Mouse (Mus musculus) embryonic facial prominence, embryonic 14.5 days (tissue): ENCODE measurements at regions not wholly inside any gene's neighbourhood (a gene's known extent, or its start where the extent isn't known, plus 50 kb on each side); places are given as distances from the start of the nearest gene placed in this dataset.
A peak's percentile ranks its signal among the peaks of the same experiment; 100 is the strongest.

Experiments
- ATAC-seq: fragments of 200-750 bp; cut with Nextera tagmentation; 2 replicates; pipeline ENCODE4 v1.8.0; 2017; ENCODE audit warnings: low read depth, moderate number of reproducible peaks, moderate TSS enrichment
- DNase-seq: peaks from one replicate; pipeline ENCODE4 v3.0.0-alpha.2; 2015; ENCODE audit warnings: low spot score
- H3K27ac ChIP-seq: fragments of 300-500 bp; sonication (generic); replicated peaks from 2 replicates; pipeline ENCODE4 v1.5.1; 2014; ENCODE audit warnings: low read depth, mild to moderate bottlenecking, low read length, moderate library complexity
- H3K27me3 ChIP-seq: fragments of 300-500 bp; sonication (generic); replicated peaks from 2 replicates; pipeline ENCODE4 v1.6.1; 2014; ENCODE audit warnings: low read length; ENCODE audit not compliant: control insufficient read depth, insufficient read depth
- H3K36me3 ChIP-seq: fragments of 300-500 bp; sonication (generic); 2 replicates; pipeline ENCODE4 v1.6.1; 2014; ENCODE audit warnings: low read length, mixed read lengths; ENCODE audit not compliant: control insufficient read depth, insufficient read depth
- H3K4me1 ChIP-seq: fragments of 300-500 bp; sonication (generic); 2 replicates; pipeline ENCODE4 v1.6.1; 2014; ENCODE audit warnings: antibody characterized with exemption, low read length; ENCODE audit not compliant: control insufficient read depth, insufficient read depth
- H3K4me2 ChIP-seq: fragments of 300-500 bp; sonication (generic); 2 replicates; pipeline ENCODE4 v1.6.1; 2014; ENCODE audit warnings: low read depth, mild to moderate bottlenecking, low read length, moderate library complexity, mixed read lengths
- H3K4me3 ChIP-seq: fragments of 300-500 bp; sonication (generic); 2 replicates; pipeline ENCODE4 v1.5.1; 2014; ENCODE audit warnings: low read depth, mild to moderate bottlenecking, low read length
- H3K9ac ChIP-seq: fragments of 300-500 bp; sonication (generic); 2 replicates; pipeline ENCODE4 v1.6.1; 2014; ENCODE audit warnings: low read depth, mild to moderate bottlenecking, low read length, moderate library complexity, mixed read lengths
- H3K9me3 ChIP-seq: fragments of 300-500 bp; sonication (generic); 2 replicates; pipeline ENCODE4 v1.6.1; 2016; ENCODE audit warnings: low read length; ENCODE audit not compliant: control insufficient read depth
- WGBS: fragments of 180-500 bp; shearing (Covaris S2); extraction: QIAGEN DNeasy Blood & Tissue Kit; methylation state at CpG from one replicate; pipeline ENCODE4 v1.1.7; 2014; 5-methylcytosine and 5-hydroxymethylcytosine counted together

DNA sequence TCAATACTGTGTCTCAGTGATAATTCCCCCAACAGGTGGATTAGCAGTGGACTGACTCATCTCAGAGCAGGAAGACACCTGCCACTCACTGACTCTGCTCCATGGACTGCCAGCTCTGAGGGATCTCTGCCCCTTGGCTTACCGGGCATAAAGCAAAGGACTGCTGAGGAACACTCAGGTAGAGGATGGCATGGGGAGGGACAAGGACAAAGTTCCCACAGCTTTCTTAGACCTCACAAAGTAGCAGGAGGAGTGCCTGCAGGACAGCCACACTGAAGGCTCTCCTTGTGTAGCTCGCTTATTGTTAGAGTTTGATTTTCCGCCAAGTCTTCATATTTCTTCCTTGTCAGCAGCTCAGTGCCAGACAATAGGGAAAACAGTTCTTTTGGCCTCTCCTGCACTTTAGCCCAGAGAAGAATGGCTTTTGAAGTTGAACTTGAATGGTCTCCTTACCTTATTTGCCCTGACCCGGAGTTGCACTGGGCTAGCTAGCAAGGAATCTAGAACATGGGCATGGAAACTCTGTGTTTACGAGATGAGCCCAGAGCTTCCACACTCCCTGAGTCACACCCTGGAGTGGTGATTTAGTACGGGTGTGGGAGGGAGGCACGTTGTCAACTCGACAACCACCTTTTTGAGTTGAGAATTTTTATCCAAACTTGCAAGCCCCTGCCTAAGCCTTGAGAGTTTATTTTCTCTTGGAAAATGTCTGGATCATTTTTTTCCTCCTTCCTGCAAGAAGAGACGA, 331.4 kb downstream of the Cog6 start:
- Histone ChIP-seq H3K4me1 (peaks cover 12% of the 10 kb centered on the region), H3K36me3 (no peaks in the 10 kb centered on the region), H3K4me2 (no peak overlapping the region), H3K4me3 (no peak overlapping the region), H3K27ac (no peak overlapping the region; the same call in 1 of the 2 replicates), H3K9ac (no peak overlapping the region), H3K27me3 (no peaks in the 10 kb centered on the region), H3K9me3 (no peaks in the 10 kb centered on the region)
- WGBS: 57% methylated on average over 9 of the region's 9 CpGs
- ATAC-seq (no peak), DNase-seq (peak; percentile 81)

GRCm38 (mm10) chr3:52680824-52681388, 336.1 kb downstream of the Cog6 start:
- peaks cover 6% of the 10 kb centered on the region for H3K4me1 ChIP-seq
- H3K27ac ChIP-seq: no peak overlapping the region
- H3K9ac ChIP-seq: no peak overlapping the region
- 75% methylated on average over 3 of the region's 3 CpGs for WGBS
- H3K36me3 ChIP-seq: no peaks in the 10 kb centered on the region
- ATAC-seq (peak; percentile 62; the same call in 1 of the 2 replicates), DNase-seq (peak; percentile 29)
- no peak overlapping the region for H3K4me3 ChIP-seq
- H3K27me3 ChIP-seq: no peaks in the 10 kb centered on the region
- no peak overlapping the region for H3K4me2 ChIP-seq
- no peaks in the 10 kb centered on the region for H3K9me3 ChIP-seq

- Histone ChIP-seq H3K4me3 (no peak overlapping the region), H3K27ac (no peak overlapping the region), H3K27me3 (no peaks in the 10 kb centered on the region), H3K9ac (no peak overlapping the region), H3K4me1 (no peaks in the 10 kb centered on the region), H3K36me3 (no peaks in the 10 kb centered on the region), H3K9me3 (no peaks in the 10 kb centered on the region), H3K4me2 (no peak overlapping the region)
- ATAC-seq (no peak), DNase-seq (no peak)
- 87% methylated on average over 14 of the region's 14 CpGs for WGBS
Measured at GRCm38 (mm10) chr3:52676886-52677670, 340.0 kb downstream of the Cog6 start.

DNA sequence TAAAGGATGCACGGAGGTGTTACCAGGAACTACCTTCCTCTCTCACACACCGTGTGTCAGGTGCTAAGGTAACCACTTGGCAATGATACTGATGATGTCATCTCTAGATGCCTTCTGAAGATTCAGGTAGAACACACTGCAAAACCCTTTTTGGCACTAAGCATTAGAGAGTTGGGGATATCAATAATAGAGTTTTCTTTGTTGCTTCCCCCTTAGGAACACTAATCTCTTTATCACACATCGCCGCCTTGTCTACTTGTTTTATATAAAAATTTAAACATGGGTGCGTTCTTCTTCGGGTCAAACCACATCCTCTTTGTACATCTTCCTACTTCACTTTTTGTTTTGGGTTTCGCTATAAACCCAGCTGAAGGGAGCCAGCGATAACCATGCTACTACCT, 346.4 kb downstream of the Cog6 start:
- H3K9me3 ChIP-seq: no peaks in the 10 kb centered on the region
- no peaks in the 10 kb centered on the region for H3K27me3 ChIP-seq
- no peak overlapping the region for H3K4me2 ChIP-seq
- no peak overlapping the region for H3K27ac ChIP-seq
- no peaks in the 10 kb centered on the region for H3K36me3 ChIP-seq
- no peak overlapping the region for H3K4me3 ChIP-seq
- peaks cover 6% of the 10 kb centered on the region; the same call in 1 of the 2 replicates for H3K4me1 ChIP-seq
- DNase-seq (no peak), ATAC-seq (no peak)
- 94% methylated on average over 8 of the region's 8 CpGs for WGBS
- H3K9ac ChIP-seq: no peak overlapping the region

GRCm38 (mm10) chr3:52663161-52663602, 353.9 kb downstream of the Cog6 start:
- H3K4me2 ChIP-seq: no peak overlapping the region
- H3K36me3 ChIP-seq: no peaks in the 10 kb centered on the region
- H3K27ac ChIP-seq: peak overlapping the region; percentile 75
- H3K4me3 ChIP-seq: no peak overlapping the region
- H3K9ac ChIP-seq: no peak overlapping the region
- ATAC-seq: peak; percentile 92
- no peaks in the 10 kb centered on the region for H3K9me3 ChIP-seq
- peaks cover 26% of the 10 kb centered on the region for H3K4me1 ChIP-seq
- peak; percentile 91 for DNase-seq
- WGBS: 32% methylated on average over 5 of the region's 5 CpGs
- H3K27me3 ChIP-seq: no peaks in the 10 kb centered on the region

- ATAC-seq (no peak; the same call in 1 of the 2 replicates), DNase-seq (no peak)
- Histone ChIP-seq H3K27ac (peak overlapping the region; percentile 75; the same call in 1 of the 2 replicates), H3K27me3 (no peaks in the 10 kb centered on the region), H3K4me2 (no peak overlapping the region), H3K4me3 (no peak overlapping the region), H3K4me1 (peaks cover 22% of the 10 kb centered on the region), H3K36me3 (no peaks in the 10 kb centered on the region), H3K9ac (no peak overlapping the region), H3K9me3 (no peaks in the 10 kb centered on the region)
- WGBS: 79% methylated on average over 15 of the region's 15 CpGs
Measured at GRCm38 (mm10) chr3:52662164-52662908, 354.7 kb downstream of the Cog6 start.

- H3K4me2 ChIP-seq: no peak overlapping the region
- peaks cover 9% of the 10 kb centered on the region; the same call in 1 of the 2 replicates for H3K4me1 ChIP-seq
- WGBS: 69% methylated on average over 5 of the region's 5 CpGs
- DNase-seq (no peak), ATAC-seq (no peak)
- H3K4me3 ChIP-seq: no peak overlapping the region
- H3K9me3 ChIP-seq: 0 out of 2 replicates have a peak, but pooled peaks cover 5% of the 10 kb centered on the region
- peaks cover 11% of the 10 kb centered on the region; the same call in 1 of the 2 replicates for H3K27me3 ChIP-seq
- no peak overlapping the region for H3K9ac ChIP-seq
- no peaks in the 10 kb centered on the region for H3K36me3 ChIP-seq
- no peak overlapping the region for H3K27ac ChIP-seq
Measured at GRCm38 (mm10) chr3:52653006-52653405, 364.0 kb downstream of the Cog6 start.

DNA sequence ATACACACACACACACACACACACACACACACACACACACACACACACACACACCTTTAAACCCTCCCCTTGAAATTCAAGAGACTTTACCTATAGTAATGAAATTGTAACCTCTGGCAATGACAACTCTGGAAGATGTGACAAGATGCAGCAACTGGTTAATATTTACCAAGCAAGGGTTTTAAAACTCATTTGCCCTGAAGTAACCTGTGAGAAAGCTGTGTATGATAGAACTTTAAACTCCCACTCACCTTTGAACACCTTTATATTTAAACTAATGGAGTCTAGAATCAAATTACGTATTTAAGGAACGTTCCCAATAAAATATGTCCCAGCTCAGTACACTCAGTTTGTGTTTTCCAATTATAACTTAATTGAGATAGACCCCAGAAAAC, 364.6 kb downstream of the Cog6 start:
- DNase-seq (no peak), ATAC-seq (no peak)
- H3K9ac ChIP-seq: no peak overlapping the region
- H3K36me3 ChIP-seq: no peaks in the 10 kb centered on the region
- H3K4me3 ChIP-seq: no peak overlapping the region
- H3K27ac ChIP-seq: no peak overlapping the region
- H3K4me1 ChIP-seq: peaks cover 12% of the 10 kb centered on the region
- H3K4me2 ChIP-seq: no peak overlapping the region
- H3K9me3 ChIP-seq: 0 out of 2 replicates have a peak, but pooled peaks cover 5% of the 10 kb centered on the region
- 63% methylated on average over 2 of the region's 2 CpGs for WGBS
- peaks cover 11% of the 10 kb centered on the region; the same call in 1 of the 2 replicates for H3K27me3 ChIP-seq
